Mouse (Mus musculus): ENCODE measurements around the gene Skp2.
"Not testable (repeated sequence)": the region's sequence is repeated elsewhere in the genome, so short reads cannot be mapped to it uniquely, and the experiment has no call there.

DNA sequence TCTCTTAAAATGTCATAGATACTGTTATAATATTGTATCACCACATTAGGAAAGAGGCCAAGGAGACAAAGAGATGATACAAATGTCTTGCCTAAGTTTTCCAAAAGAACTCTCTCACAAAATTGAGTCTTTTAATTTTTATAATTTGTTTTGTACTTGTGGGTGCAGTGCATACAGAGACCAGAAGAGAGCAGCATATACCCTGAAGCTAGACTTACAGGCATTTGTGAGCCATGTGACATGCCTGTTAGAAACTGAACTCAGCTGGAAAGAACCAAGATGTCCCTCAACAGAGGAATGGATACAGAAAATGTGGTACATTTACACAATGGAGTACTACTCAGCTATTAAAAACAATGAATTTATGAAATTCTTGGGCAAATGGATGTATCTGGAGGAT lies 37.5 kb upstream of the Skp2 start:
- not testable (repeated sequence) for TF ChIP-seq CTCF (IDR thresholded peaks at IDR 0.05; ENCODE audit: borderline replicate concordance, insufficient read depth, low read length); POLR2A (IDR thresholded peaks at IDR 0.05; ENCODE audit: low read depth, low read length)

Data from embryonic fibroblast, embryonic 13.5 days (primary cell).